Mouse (Mus musculus) heart, embryonic 15.5 days (tissue): ENCODE data around the gene Stap2. TPM values are rescaled to one million over a fixed set of nuclear protein-coding genes. Genes with fewer than 3 reads are reported as not detected.

Experiments used
- ATAC-seq: fragments of 200-750 bp; cut with Nextera tagmentation; replicated peaks from 2 replicates; pipeline ENCODE4 v1.8.0; 2017; ENCODE audit warnings: low read depth, moderate TSS enrichment; ENCODE audit not compliant: insufficient number of reproducible peaks, insufficient read depth, low FRiP score
- H3K27ac ChIP-seq: fragments of 300-500 bp; sonication (generic); 2 replicates; pipeline ENCODE4 v1.5.1; 2015; ENCODE audit warnings: mild to moderate bottlenecking, inconsistent platforms
- H3K27me3 ChIP-seq: fragments of 300-500 bp; sonication (generic); 2 replicates; pipeline ENCODE4 v1.6.1; 2015; ENCODE audit warnings: inconsistent platforms
- H3K36me3 ChIP-seq: fragments of 300-500 bp; sonication (generic); 2 replicates; pipeline ENCODE4 v1.6.1; 2015; ENCODE audit warnings: mild to moderate bottlenecking, inconsistent platforms
- H3K4me1 ChIP-seq: fragments of 300-500 bp; sonication (generic); replicated peaks from 2 replicates; pipeline ENCODE4 v1.6.1; 2015; ENCODE audit warnings: inconsistent platforms
- H3K4me2 ChIP-seq: fragments of 300-500 bp; sonication (generic); 2 replicates; pipeline ENCODE4 v1.6.1; 2015; ENCODE audit warnings: inconsistent platforms, mild to moderate bottlenecking, moderate library complexity
- H3K4me3 ChIP-seq: fragments of 300-500 bp; sonication (generic); 2 replicates; pipeline ENCODE4 v1.5.1; 2015; ENCODE audit warnings: mild to moderate bottlenecking, inconsistent platforms
- H3K9ac ChIP-seq: fragments of 300-500 bp; sonication (generic); 2 replicates; pipeline ENCODE4 v1.6.1; 2015; ENCODE audit warnings: mild to moderate bottlenecking, inconsistent platforms
- H3K9me3 ChIP-seq: fragments of 300-500 bp; sonication (generic); replicated peaks from 2 replicates; pipeline ENCODE4 v1.6.1; 2016; ENCODE audit warnings: inconsistent platforms
- WGBS: fragments of 180-500 bp; shearing (Covaris S2); methylation state at CpG from one replicate; pipeline ENCODE4 v1.1.7; 2015; ENCODE audit warnings: mixed read lengths; 5-methylcytosine and 5-hydroxymethylcytosine counted together
- polyA plus RNA-seq: library from polyadenylated mRNA; unstranded; fragments of >200 nt; fragmentation: Nextera tagmentation; extraction: Ambion mirVana; gene quantifications from 2 replicates; pipeline ENCODE4 v1.2.1, GENCODE M21; 2015

The Stap2 gene
- polyA plus RNA-seq, 1 experiment from 2014 or later: 13.7 TPM

DNA sequence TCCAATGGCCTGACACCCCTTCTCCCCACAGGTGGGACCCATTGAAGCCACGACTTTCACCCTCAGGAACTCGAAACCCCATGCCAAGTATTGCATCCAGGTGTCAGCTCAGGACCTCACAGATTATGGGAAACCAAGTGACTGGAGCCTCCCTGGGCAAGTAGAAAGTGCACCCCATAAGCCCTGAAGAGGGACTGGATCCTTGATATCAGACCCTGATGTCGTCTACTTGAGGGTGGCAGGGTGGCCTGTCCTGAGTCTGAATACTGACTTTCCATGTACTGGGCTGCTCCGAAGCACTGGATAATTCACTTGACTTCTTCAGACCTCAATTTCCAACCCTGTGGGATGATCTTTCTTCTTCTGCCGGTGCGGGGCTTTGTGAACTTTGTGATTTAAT lies 48.8 kb downstream of the Stap2 start:
- Histone ChIP-seq H3K9me3 (no peaks in the 10 kb centered on the region), H3K36me3 (peaks cover 7% of the 10 kb centered on the region), H3K4me2 (peak overlapping the region; percentile 64), H3K9ac (no peak overlapping the region), H3K4me3 (peak overlapping the region; percentile 38; the same call in 1 of the 2 replicates), H3K27me3 (peaks cover 26% of the 10 kb centered on the region), H3K27ac (no peak overlapping the region), H3K4me1 (peaks cover 24% of the 10 kb centered on the region)
- no peak for ATAC-seq
- WGBS: 37% methylated on average over 6 of the region's 6 CpGs

DNA sequence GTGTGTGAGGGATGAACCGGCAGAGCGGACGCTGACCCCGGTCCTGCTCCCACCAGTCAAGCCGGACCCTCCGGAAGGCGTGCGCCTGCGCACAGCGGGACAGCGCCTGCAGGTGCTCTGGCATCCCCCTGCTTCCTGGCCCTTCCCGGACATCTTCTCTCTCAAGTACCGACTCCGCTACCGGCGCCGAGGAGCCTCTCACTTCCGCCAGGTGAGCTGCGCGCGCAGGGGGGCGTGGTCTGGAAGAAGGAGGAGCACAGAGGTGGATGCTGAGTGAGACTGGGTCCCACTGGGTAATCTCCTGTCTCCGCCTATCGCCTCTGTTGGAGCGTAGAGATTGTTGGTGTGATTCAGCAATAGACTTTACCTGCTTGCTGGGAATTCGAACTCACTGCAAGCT lies 49.3 kb downstream of the Stap2 start:
- Histone ChIP-seq H3K9me3 (no peaks in the 10 kb centered on the region), H3K9ac (0 out of 2 replicates have a peak overlapping the region, but pooled peaks have one; percentile 6), H3K36me3 (peaks cover 4% of the 10 kb centered on the region), H3K27ac (no peak overlapping the region), H3K27me3 (peaks cover 26% of the 10 kb centered on the region), H3K4me2 (peak overlapping the region; percentile 64), H3K4me3 (peak overlapping the region; percentile 38), H3K4me1 (peaks cover 24% of the 10 kb centered on the region)
- WGBS: 5% methylated on average over 26 of the region's 26 CpGs
- ATAC-seq: no peak

DNA sequence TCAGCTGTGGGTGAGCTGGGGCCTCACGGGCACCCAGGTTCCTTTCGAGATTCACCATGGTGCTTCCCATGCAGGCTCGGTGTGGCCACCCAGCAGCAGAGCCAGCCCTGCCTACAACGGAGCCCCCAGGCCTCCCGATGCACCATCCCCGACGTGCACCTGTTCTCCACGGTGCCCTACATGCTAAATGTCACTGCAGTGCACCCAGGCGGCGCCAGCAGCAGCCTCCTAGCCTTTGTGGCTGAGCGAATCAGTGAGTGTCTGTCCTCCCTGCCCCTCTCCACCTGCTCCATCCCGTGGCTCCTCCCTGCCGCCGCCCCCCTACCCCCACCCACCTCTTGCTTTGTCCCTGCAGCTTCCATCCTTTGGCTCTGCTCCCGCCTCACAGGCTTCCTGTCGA lies 51.2 kb downstream of the Stap2 start:
- ATAC-seq: no peak
- 33% methylated on average over 16 of the region's 16 CpGs for WGBS
- H3K36me3 ChIP-seq: no peaks in the 10 kb centered on the region
- H3K4me2 ChIP-seq: no peak overlapping the region
- H3K9ac ChIP-seq: no peak overlapping the region
- peaks cover 15% of the 10 kb centered on the region for H3K4me1 ChIP-seq
- no peak overlapping the region for H3K4me3 ChIP-seq
- no peaks in the 10 kb centered on the region for H3K9me3 ChIP-seq
- H3K27ac ChIP-seq: no peak overlapping the region
- H3K27me3 ChIP-seq: peaks cover 26% of the 10 kb centered on the region

DNA sequence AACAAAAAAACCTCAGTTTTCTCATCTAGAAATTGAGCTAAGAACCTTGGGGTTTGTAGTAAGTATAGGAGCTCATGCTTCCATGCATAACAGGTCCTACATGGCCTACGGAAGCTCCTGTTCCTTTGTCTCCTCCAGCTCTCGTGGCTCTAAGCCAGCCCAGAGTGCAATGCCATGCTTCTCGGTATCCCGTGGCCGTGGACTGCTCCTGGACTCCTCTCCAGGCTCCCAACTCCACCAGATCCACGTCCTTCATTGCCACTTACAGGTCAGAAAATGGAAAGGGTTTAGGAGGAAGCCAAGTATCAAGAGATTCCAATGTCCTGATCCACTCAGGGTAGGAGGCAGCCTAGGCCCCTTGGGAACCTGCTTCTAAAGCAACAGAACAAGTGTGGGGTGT lies 51.6 kb downstream of the Stap2 start:
- H3K9ac ChIP-seq: no peak overlapping the region
- 52% methylated on average over 6 of the region's 6 CpGs for WGBS
- H3K4me2 ChIP-seq: no peak overlapping the region
- peaks cover 26% of the 10 kb centered on the region for H3K27me3 ChIP-seq
- ATAC-seq: no peak
- no peaks in the 10 kb centered on the region for H3K9me3 ChIP-seq
- no peak overlapping the region for H3K27ac ChIP-seq
- no peak overlapping the region for H3K4me3 ChIP-seq
- H3K4me1 ChIP-seq: peaks cover 15% of the 10 kb centered on the region
- H3K36me3 ChIP-seq: no peaks in the 10 kb centered on the region

DNA sequence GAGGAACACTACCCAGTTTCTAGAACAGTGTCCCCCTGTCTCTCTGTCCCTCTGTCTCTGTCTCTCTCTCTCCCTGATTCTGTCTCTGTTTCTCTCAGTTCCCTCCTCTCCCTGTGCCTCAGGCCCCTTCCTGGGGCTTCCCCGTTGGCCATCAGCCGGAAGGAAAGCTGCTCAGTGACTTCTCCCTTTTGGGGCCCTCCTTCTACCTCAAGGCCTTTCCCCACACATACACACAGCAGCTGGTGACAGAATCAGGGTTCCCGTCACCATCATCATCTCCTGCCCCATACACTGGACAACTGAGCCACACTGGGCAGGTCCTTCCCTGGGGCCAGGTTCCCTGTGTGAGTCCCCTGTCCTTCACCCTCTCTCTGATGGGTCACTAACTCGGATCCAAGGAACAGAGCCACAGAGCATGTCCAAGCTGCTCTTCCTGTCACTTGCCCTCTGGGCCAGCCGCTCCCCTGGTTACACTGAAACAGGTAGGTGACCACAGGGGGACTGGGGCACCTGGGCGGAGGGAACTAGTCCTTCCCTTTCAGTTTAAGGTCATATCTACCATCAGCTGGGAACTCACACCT lies 52.8 kb downstream of the Stap2 start, which contains the start of gene Ebi3:
Gene Ebi3, plus strand, starts transcription at position 194 of the 581 bp plus-strand sequence.
- H3K27ac ChIP-seq: no peak within 1 kb of the TSS
- H3K4me1 ChIP-seq: peaks cover 9% of the 10 kb centered on the region
- no peak within 1 kb of the TSS for H3K9ac ChIP-seq
- WGBS: 61% methylated on average over 6 of the region's 6 CpGs
- H3K9me3 ChIP-seq: no peaks in the 10 kb centered on the region
- H3K4me3 ChIP-seq: no peak within 1 kb of the TSS
- H3K36me3 ChIP-seq: no peaks in the 10 kb centered on the region
- no peak for ATAC-seq
- H3K27me3 ChIP-seq: peaks cover 26% of the 10 kb centered on the region
- no peak within 1 kb of the TSS for H3K4me2 ChIP-seq

- no peak for ATAC-seq
- peaks cover 26% of the 10 kb centered on the region for H3K27me3 ChIP-seq
- H3K4me1 ChIP-seq: peaks cover 9% of the 10 kb centered on the region
- H3K4me2 ChIP-seq: no peak overlapping the region
- no peak overlapping the region for H3K27ac ChIP-seq
- H3K4me3 ChIP-seq: no peak overlapping the region
- H3K9ac ChIP-seq: no peak overlapping the region
- H3K9me3 ChIP-seq: no peaks in the 10 kb centered on the region
- no peaks in the 10 kb centered on the region for H3K36me3 ChIP-seq
Measured at GRCm38 (mm10) chr17:55952041-55952440, 53.3 kb downstream of the Stap2 start.

DNA sequence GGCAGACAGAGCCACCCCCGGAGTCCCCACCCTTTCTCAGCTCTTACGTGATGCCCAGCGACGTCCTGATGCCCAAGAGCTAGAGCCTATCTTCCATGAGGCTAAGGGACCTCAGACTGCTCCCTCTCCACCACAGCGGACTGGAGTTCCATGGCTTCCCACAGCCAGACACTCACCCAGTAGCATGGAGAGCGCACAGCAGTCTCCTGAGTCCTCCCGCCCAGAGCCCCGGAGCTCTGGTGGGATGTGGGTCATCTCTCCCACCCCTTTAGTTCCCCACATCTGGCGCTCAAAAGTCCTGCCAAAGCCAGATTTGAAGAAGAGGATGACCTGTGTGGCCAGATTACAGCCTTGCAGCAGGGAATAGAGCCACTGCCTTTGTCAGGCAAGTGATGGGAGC lies 54.8 kb downstream of the Stap2 start:
- Histone ChIP-seq H3K4me2 (no peak overlapping the region), H3K27ac (no peak overlapping the region), H3K4me1 (peaks cover 2% of the 10 kb centered on the region; the same call in 1 of the 2 replicates), H3K9me3 (no peaks in the 10 kb centered on the region), H3K9ac (no peak overlapping the region), H3K36me3 (no peaks in the 10 kb centered on the region), H3K4me3 (no peak overlapping the region), H3K27me3 (peaks cover 16% of the 10 kb centered on the region)
- 61% methylated on average over 9 of the region's 9 CpGs for WGBS
- ATAC-seq: no peak

DNA sequence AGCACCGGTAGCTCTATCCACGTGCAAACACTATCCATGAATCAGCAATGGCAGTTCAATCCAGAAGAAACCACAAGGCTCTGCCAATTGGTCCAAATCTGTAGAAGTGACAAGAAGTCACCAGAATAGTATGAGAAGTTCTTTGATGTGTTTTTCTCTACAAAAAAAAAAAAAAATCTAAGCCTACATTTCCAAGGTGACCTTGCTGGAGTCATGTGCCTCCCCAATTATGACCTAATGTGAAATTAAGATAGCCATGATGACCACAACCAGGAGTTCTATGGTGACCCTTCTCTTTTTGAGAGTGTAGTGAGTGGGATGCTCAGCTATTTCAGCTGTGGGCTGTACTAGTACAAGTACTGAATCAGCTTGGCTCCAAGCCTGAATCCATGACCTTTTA lies 56.0 kb downstream of the Stap2 start, which contains the start of gene Zfp119b:
Gene Zfp119b, minus strand, starts transcription at position 101 of the 400 bp plus-strand sequence.
- WGBS: 84% methylated on average over 2 of the region's 2 CpGs
- no peak for ATAC-seq
- H3K4me2 ChIP-seq: no peak within 1 kb of the TSS

DNA sequence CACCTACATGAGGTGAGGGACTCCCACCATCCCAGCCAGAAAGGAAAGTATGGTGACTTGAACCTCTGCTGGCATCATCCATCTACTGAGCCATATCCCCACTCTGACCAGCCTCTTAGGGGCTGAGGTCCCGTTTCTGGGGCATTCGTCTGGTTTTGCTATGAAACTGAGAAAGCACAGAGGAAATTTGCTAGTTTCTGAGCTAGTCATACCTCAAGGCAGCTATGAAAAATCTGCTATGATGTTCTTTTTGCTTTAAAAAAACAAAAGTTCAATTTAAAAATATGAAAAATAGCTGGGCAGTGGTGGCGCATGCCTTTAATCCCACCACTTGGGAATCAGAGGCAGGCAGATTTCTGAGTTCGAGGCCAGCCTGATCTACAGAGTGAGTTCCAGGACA lies 56.7 kb downstream of the Stap2 start:
- Histone ChIP-seq H3K36me3 (no peaks in the 10 kb centered on the region), H3K4me1 (peaks cover 7% of the 10 kb centered on the region; the same call in 1 of the 2 replicates), H3K27ac (no peak overlapping the region), H3K4me3 (no peak overlapping the region), H3K9ac (no peak overlapping the region), H3K9me3 (no peaks in the 10 kb centered on the region), H3K27me3 (no peaks in the 10 kb centered on the region), H3K4me2 (no peak overlapping the region)
- ATAC-seq: no peak
- 83% methylated on average over 4 of the region's 4 CpGs for WGBS

More for the DNA sequence above, 56.0 kb downstream of the Stap2 start, which contains the start of gene Zfp119b:
- no peaks in the 10 kb centered on the region for H3K36me3 ChIP-seq
- H3K4me3 ChIP-seq: no peak within 1 kb of the TSS
- H3K27me3 ChIP-seq: peaks cover 5% of the 10 kb centered on the region; the same call in 1 of the 2 replicates
- peaks cover 4% of the 10 kb centered on the region; the same call in 1 of the 2 replicates for H3K4me1 ChIP-seq
- H3K9me3 ChIP-seq: no peaks in the 10 kb centered on the region
- no peak within 1 kb of the TSS for H3K9ac ChIP-seq
- H3K27ac ChIP-seq: no peak within 1 kb of the TSS

Other genes starting within 250 kb of the Stap2 start
- 5.7 and 6.0 TPM in 2 replicates for gene Zfp119a, start 126.7 kb downstream of the Stap2 start, polyA plus RNA-seq
- 6.8 and 8.8 TPM in 2 replicates for gene Zfp959, start 113.5 kb downstream of the Stap2 start, polyA plus RNA-seq
- gene Zfp119b, start 56.1 kb downstream of the Stap2 start, polyA plus RNA-seq: 4.3 and 5.5 TPM in 2 replicates
- 0.87 and 2.2 TPM in 2 replicates for gene Ebi3, start 52.9 kb downstream of the Stap2 start, polyA plus RNA-seq
- gene Yju2, start 46.5 kb downstream of the Stap2 start, polyA plus RNA-seq: 13.9 and 18.2 TPM in 2 replicates
- gene Shd, start 35.1 kb downstream of the Stap2 start, polyA plus RNA-seq: 6.6 and 8.7 TPM in 2 replicates
- gene Fsd1, start 19.1 kb downstream of the Stap2 start, polyA plus RNA-seq: 2.6 and 5.0 TPM in 2 replicates
- 61.1 and 81.1 TPM in 2 replicates for gene Mpnd, start 127 bp upstream of the Stap2 start, polyA plus RNA-seq
- gene Sh3gl1, start 31.1 kb upstream of the Stap2 start, polyA plus RNA-seq: 67.0 and 93.4 TPM in 2 replicates
- gene Chaf1a, start 34.9 kb upstream of the Stap2 start, polyA plus RNA-seq: 10.1 and 15.0 TPM in 2 replicates
- gene Ubxn6, start 69.4 kb upstream of the Stap2 start, polyA plus RNA-seq: 42.0 and 45.0 TPM in 2 replicates
- gene Hdgfl2, start 74.0 kb upstream of the Stap2 start, polyA plus RNA-seq: 65.8 and 86.4 TPM in 2 replicates
- 0.41 and 0.57 TPM in 2 replicates for gene Plin4, start 104.2 kb upstream of the Stap2 start, polyA plus RNA-seq
- gene Plin5, start 112.0 kb upstream of the Stap2 start, polyA plus RNA-seq: 1.0 and 1.1 TPM in 2 replicates
- 1.0 and 1.3 TPM in 2 replicates for gene Lrg1, start 116.4 kb upstream of the Stap2 start, polyA plus RNA-seq
- gene Sema6b, start 134.8 kb upstream of the Stap2 start, polyA plus RNA-seq: 0.92 and 1.3 TPM in 2 replicates
- 6.7 and 9.2 TPM in 2 replicates for gene Tnfaip8l1, start 156.9 kb upstream of the Stap2 start, polyA plus RNA-seq
- gene Mydgf, start 178.3 kb upstream of the Stap2 start, polyA plus RNA-seq: 62.3 and 80.2 TPM in 2 replicates
- 19.7 and 25.7 TPM in 2 replicates for gene Dpp9, start 213.3 kb upstream of the Stap2 start, polyA plus RNA-seq